Mouse (Mus musculus) embryonic facial prominence, embryonic 12.5 days (tissue): ENCODE data around the gene Insl6. TPM values are rescaled to one million over a fixed set of nuclear protein-coding genes. Genes with fewer than 3 reads are reported as not detected.

Experiments
- ATAC-seq: fragments of 200-750 bp; cut with Nextera tagmentation; 2 replicates; pipeline ENCODE4 v1.8.0; 2017; ENCODE audit not compliant: insufficient number of reproducible peaks, insufficient read depth, low FRiP score, low TSS enrichment
- H3K27ac ChIP-seq: fragments of 300-500 bp; sonication (generic); 2 replicates; pipeline ENCODE4 v1.5.1; 2016; ENCODE audit warnings: mild to moderate bottlenecking
- H3K27me3 ChIP-seq: fragments of 300-500 bp; sonication (generic); 2 replicates; pipeline ENCODE4 v1.6.1; 2016; ENCODE audit warnings: mild to moderate bottlenecking, moderate library complexity
- H3K36me3 ChIP-seq: fragments of 300-500 bp; sonication (generic); 2 replicates; pipeline ENCODE4 v1.6.1; 2016; ENCODE audit warnings: mild to moderate bottlenecking
- H3K4me1 ChIP-seq: fragments of 300-500 bp; sonication (generic); 2 replicates; pipeline ENCODE4 v1.6.1; 2016
- H3K4me2 ChIP-seq: fragments of 300-500 bp; sonication (generic); replicated peaks from 2 replicates; pipeline ENCODE4 v1.6.1; 2016; ENCODE audit warnings: mild to moderate bottlenecking, moderate library complexity
- H3K4me3 ChIP-seq: fragments of 300-500 bp; sonication (generic); 2 replicates; pipeline ENCODE4 v1.5.1; 2016; ENCODE audit warnings: mild to moderate bottlenecking
- H3K9ac ChIP-seq: fragments of 300-500 bp; sonication (generic); 2 replicates; pipeline ENCODE4 v1.6.1; 2016; ENCODE audit warnings: mild to moderate bottlenecking, moderate library complexity
- H3K9me3 ChIP-seq: fragments of 300-500 bp; sonication (generic); 2 replicates; pipeline ENCODE4 v1.6.1; 2016; ENCODE audit warnings: mild to moderate bottlenecking, moderate library complexity
- WGBS: fragments of 180-500 bp; shearing (Covaris S2); methylation state at CpG from one replicate; pipeline ENCODE4 v1.1.7; 2016; 5-methylcytosine and 5-hydroxymethylcytosine counted together
- polyA plus RNA-seq: library from polyadenylated mRNA; unstranded; fragments of >200 nt; fragmentation: Nextera tagmentation; extraction: Ambion mirVana; gene quantifications from 2 replicates; pipeline ENCODE4 v1.2.1, GENCODE M21; 2016

Insl6 gene
- polyA plus RNA-seq, 1 experiment from 2014 or later: 9.0 TPM

- Histone ChIP-seq H3K9ac (no peak overlapping the region), H3K4me3 (no peak overlapping the region), H3K4me2 (no peak overlapping the region), H3K4me1 (no peaks in the 10 kb centered on the region), H3K27me3 (no peaks in the 10 kb centered on the region), H3K9me3 (no peaks in the 10 kb centered on the region), H3K27ac (no peak overlapping the region), H3K36me3 (peaks cover 5% of the 10 kb centered on the region)
- ATAC-seq: no peak
- 58% methylated on average over 5 of the region's 5 CpGs for WGBS
These were observed 25.8 kb upstream of the Insl6 start for GRCm38 (mm10) chr19:29350991-29351390.

DNA sequence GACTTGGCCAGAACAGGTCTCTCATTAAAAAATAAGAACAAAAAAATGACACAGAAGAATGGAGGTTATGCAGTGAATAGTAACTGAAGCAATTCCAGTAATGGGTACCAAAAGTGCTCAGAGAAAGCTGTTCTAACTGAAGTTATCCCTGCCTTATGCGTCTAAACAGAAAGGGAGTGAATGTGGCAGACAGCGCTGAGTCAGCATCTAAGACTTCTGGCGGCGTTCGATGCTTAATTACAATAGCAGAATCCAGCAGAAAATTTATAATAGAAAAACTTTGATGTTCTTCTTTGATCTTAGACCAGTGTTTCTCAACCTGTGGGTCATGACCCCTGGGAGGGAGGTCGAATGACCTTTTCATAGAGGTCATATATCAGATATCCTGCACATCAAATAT lies 20.5 kb upstream of the Insl6 start:
- peaks cover 5% of the 10 kb centered on the region for H3K36me3 ChIP-seq
- no peak overlapping the region for H3K27ac ChIP-seq
- H3K9me3 ChIP-seq: no peaks in the 10 kb centered on the region
- 82% methylated on average over 6 of the region's 6 CpGs for WGBS
- H3K4me1 ChIP-seq: no peaks in the 10 kb centered on the region
- ATAC-seq: no peak
- H3K4me2 ChIP-seq: no peak overlapping the region
- no peak overlapping the region for H3K9ac ChIP-seq
- no peak overlapping the region for H3K4me3 ChIP-seq
- no peaks in the 10 kb centered on the region for H3K27me3 ChIP-seq

GRCm38 (mm10) chr19:29344868-29345267 lies 19.7 kb upstream of the Insl6 start:
- Histone ChIP-seq H3K4me3 (no peak overlapping the region), H3K27me3 (no peaks in the 10 kb centered on the region), H3K9ac (no peak overlapping the region), H3K9me3 (no peaks in the 10 kb centered on the region), H3K4me1 (no peaks in the 10 kb centered on the region), H3K36me3 (peaks cover 2% of the 10 kb centered on the region), H3K27ac (no peak overlapping the region), H3K4me2 (no peak overlapping the region)
- no peak for ATAC-seq

DNA sequence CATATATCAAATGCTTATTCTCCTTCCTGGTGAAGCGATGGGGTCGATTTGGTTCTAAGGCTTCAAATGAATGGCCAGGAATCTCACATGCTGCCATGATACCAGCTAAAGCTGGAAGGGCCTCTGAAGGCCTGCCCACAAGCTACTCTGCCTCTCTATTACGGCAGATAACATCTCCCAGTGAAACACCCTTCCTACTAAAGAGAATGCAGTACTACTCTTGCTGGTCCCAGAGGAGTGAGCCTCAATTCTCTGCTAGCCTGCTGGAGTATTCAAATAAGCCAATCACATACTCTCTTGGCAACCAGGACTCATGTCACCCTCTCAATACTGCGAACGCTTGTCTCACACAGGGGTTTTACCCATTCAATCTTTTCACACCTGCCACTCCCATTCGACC lies 17.1 kb upstream of the Insl6 start:
- Histone ChIP-seq H3K27ac (no peak overlapping the region), H3K36me3 (no peaks in the 10 kb centered on the region), H3K9ac (no peak overlapping the region), H3K27me3 (no peaks in the 10 kb centered on the region), H3K9me3 (no peaks in the 10 kb centered on the region), H3K4me3 (no peak overlapping the region), H3K4me2 (no peak overlapping the region), H3K4me1 (no peaks in the 10 kb centered on the region)
- 87% methylated on average over 6 of the region's 6 CpGs for WGBS
- ATAC-seq: no peak

- no peak overlapping the region for H3K9ac ChIP-seq
- no peaks in the 10 kb centered on the region for H3K27me3 ChIP-seq
- H3K4me3 ChIP-seq: no peak overlapping the region
- no peaks in the 10 kb centered on the region for H3K4me1 ChIP-seq
- 83% methylated on average over 4 of the region's 4 CpGs for WGBS
- H3K4me2 ChIP-seq: no peak overlapping the region
- no peak for ATAC-seq
- H3K36me3 ChIP-seq: no peaks in the 10 kb centered on the region
- no peak overlapping the region for H3K27ac ChIP-seq
- H3K9me3 ChIP-seq: no peaks in the 10 kb centered on the region
These were observed 15.9 kb upstream of the Insl6 start for GRCm38 (mm10) chr19:29341029-29341428.

DNA sequence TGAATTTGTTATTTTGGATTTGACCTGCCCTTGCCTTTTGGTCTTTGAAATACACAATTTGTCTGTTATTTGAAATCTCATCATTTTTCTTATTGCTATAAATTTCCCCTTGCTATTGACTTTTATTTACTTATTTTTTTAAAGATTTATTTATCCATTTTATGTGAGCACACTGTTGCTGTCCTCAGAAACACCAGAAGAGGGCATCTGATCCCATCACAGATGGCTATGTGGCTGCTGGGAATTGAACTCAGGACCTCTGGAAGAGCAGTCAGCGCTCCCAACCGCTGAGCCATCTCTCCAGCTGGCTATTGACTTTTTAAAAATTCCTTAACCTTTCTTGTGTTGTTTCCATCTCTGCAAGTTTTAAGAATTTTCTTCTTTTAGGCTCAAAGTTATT lies 11.5 kb upstream of the Insl6 start:
- Histone ChIP-seq H3K4me1 (peaks cover 10% of the 10 kb centered on the region; the same call in 1 of the 2 replicates), H3K27ac (no peak overlapping the region), H3K4me3 (no peak overlapping the region), H3K9ac (no peak overlapping the region), H3K4me2 (no peak overlapping the region), H3K27me3 (no peaks in the 10 kb centered on the region), H3K9me3 (no peaks in the 10 kb centered on the region), H3K36me3 (no peaks in the 10 kb centered on the region)
- no peak for ATAC-seq
- WGBS: 92% methylated on average over 2 of the region's 2 CpGs

GRCm38 (mm10) chr19:29334068-29334745 lies 9.1 kb upstream of the Insl6 start, which contains the start of gene Rln1:
TSS of gene Rln1 (minus strand) at chr19:29334670.
- Histone ChIP-seq H3K4me1 (peaks cover 10% of the 10 kb centered on the region; the same call in 1 of the 2 replicates), H3K4me3 (peak within 1 kb of the TSS; percentile 41), H3K36me3 (no peaks in the 10 kb centered on the region), H3K4me2 (peak within 1 kb of the TSS; percentile 81), H3K27ac (no peak within 1 kb of the TSS), H3K9me3 (no peaks in the 10 kb centered on the region), H3K27me3 (no peaks in the 10 kb centered on the region), H3K9ac (peak within 1 kb of the TSS; percentile 50)
- 4% methylated on average over 23 of the region's 23 CpGs for WGBS
- no peak for ATAC-seq

GRCm38 (mm10) chr19:29326822-29327552 lies 1.8 kb upstream of the Insl6 start:
- H3K27me3 ChIP-seq: no peaks in the 10 kb centered on the region
- H3K9me3 ChIP-seq: no peaks in the 10 kb centered on the region
- H3K4me2 ChIP-seq: no peak overlapping the region
- no peaks in the 10 kb centered on the region for H3K4me1 ChIP-seq
- ATAC-seq: no peak
- H3K36me3 ChIP-seq: no peaks in the 10 kb centered on the region
- no peak overlapping the region for H3K27ac ChIP-seq
- no peak overlapping the region for H3K9ac ChIP-seq
- no peak overlapping the region for H3K4me3 ChIP-seq
- WGBS: 80% methylated on average over 13 of the region's 13 CpGs

- Histone ChIP-seq H3K36me3 (no peaks in the 10 kb centered on the region), H3K4me2 (no peak overlapping the region), H3K27ac (no peak overlapping the region), H3K9me3 (no peaks in the 10 kb centered on the region), H3K27me3 (no peaks in the 10 kb centered on the region), H3K4me3 (no peak overlapping the region), H3K9ac (no peak overlapping the region), H3K4me1 (no peaks in the 10 kb centered on the region)
- no peak for ATAC-seq
- WGBS: 92% methylated on average over 4 of the region's 4 CpGs
These were observed 1.2 kb upstream of the Insl6 start for GRCm38 (mm10) chr19:29326396-29326795.

DNA sequence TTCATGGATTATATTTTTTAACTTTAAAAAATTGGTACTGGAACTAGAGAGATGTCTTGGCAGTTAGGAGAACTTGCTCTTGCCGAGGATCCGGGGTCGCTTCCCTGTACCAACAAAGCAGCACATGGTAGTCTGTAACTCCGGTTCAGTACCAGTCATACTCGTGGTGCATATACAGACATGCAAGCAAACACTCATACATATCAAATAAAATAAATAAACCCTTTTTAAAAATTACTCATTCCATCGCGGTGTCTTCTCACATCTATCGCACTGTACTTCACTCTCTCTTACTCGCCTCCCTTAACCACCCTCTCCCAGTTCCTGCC lies 660 bp upstream of the Insl6 start:
- no peaks in the 10 kb centered on the region for H3K27me3 ChIP-seq
- peak overlapping the region; percentile 68 for H3K4me2 ChIP-seq
- H3K4me1 ChIP-seq: no peaks in the 10 kb centered on the region
- H3K9ac ChIP-seq: no peak overlapping the region
- WGBS: 61% methylated on average over 9 of the region's 9 CpGs
- H3K36me3 ChIP-seq: no peaks in the 10 kb centered on the region
- no peaks in the 10 kb centered on the region for H3K9me3 ChIP-seq
- ATAC-seq: no peak
- peak overlapping the region; percentile 36 for H3K4me3 ChIP-seq
- peak overlapping the region; percentile 18; the same call in 1 of the 2 replicates for H3K27ac ChIP-seq

GRCm38 (mm10) chr19:29323416-29324049 lies 1.6 kb downstream of the Insl6 start:
- Histone ChIP-seq H3K4me1 (no peaks in the 10 kb centered on the region), H3K4me3 (no peak overlapping the region), H3K27me3 (no peaks in the 10 kb centered on the region), H3K9me3 (no peaks in the 10 kb centered on the region), H3K36me3 (no peaks in the 10 kb centered on the region), H3K4me2 (no peak overlapping the region), H3K9ac (no peak overlapping the region), H3K27ac (no peak overlapping the region)
- 76% methylated on average over 8 of the region's 8 CpGs for WGBS
- no peak for ATAC-seq

- ATAC-seq: no peak
- H3K27me3 ChIP-seq: no peaks in the 10 kb centered on the region
- H3K4me2 ChIP-seq: no peak overlapping the region
- 76% methylated on average over 7 of the region's 7 CpGs for WGBS
- H3K36me3 ChIP-seq: peaks cover 25% of the 10 kb centered on the region
- H3K4me1 ChIP-seq: no peaks in the 10 kb centered on the region
- H3K4me3 ChIP-seq: no peak overlapping the region
- no peak overlapping the region for H3K27ac ChIP-seq
- no peak overlapping the region for H3K9ac ChIP-seq
- peaks cover 6% of the 10 kb centered on the region; the same call in 1 of the 2 replicates for H3K9me3 ChIP-seq
These were observed 12.5 kb downstream of the Insl6 start for GRCm38 (mm10) chr19:29312661-29313060.
